Mouse (Mus musculus): ENCODE data around the gene Nfrkb. TPM values are rescaled to one million over a fixed set of nuclear protein-coding genes. Genes with fewer than 3 reads are reported as not detected.
A peak's percentile ranks its signal among the peaks of the same experiment; 100 is the strongest.

The Nfrkb gene
- 28.2 and 29.1 TPM in 2 replicates for polyA plus RNA-seq (2016; fragmentation: Nextera tagmentation; extraction: Ambion mirVana)

- Histone ChIP-seq H3K36me3 (peaks cover 8% of the 10 kb centered on the region), H3K9ac (peak within 1 kb of the TSS; percentile 73), H3K27ac (peak within 1 kb of the TSS; percentile 46), H3K4me3 (peak within 1 kb of the TSS; percentile 70), H3K9me3 (replicated peaks) (no peaks in the 10 kb centered on the region), H3K4me1 (peaks cover 15% of the 10 kb centered on the region), H3K27me3 (no peaks in the 10 kb centered on the region), H3K4me2 (replicated peaks) (peak within 1 kb of the TSS; percentile 69)
- ATAC-seq (ENCODE audit: low FRiP score): peak; percentile 98
- WGBS: 1% methylated on average over 45 of the region's 46 CpGs
These were observed at the start of gene Nfrkb for GRCm38 (mm10) chr9:31385947-31386354. Nfrkb (plus strand) TSS chr9:31386192.

- H3K27me3 ChIP-seq: no peaks in the 10 kb centered on the region
- H3K9me3 ChIP-seq (replicated peaks): no peaks in the 10 kb centered on the region
- ATAC-seq (ENCODE audit: low FRiP score): no peak
- H3K36me3 ChIP-seq: peaks cover 15% of the 10 kb centered on the region
- H3K4me3 ChIP-seq: no peak overlapping the region
- H3K4me1 ChIP-seq: peaks cover 3% of the 10 kb centered on the region; the same call in 1 of the 2 replicates
- no peak overlapping the region for H3K27ac ChIP-seq
- no peak overlapping the region for H3K4me2 ChIP-seq (replicated peaks)
- no peak overlapping the region for H3K9ac ChIP-seq
- WGBS: 65% methylated on average over 11 of the region's 11 CpGs
These were observed 41.6 kb upstream of the Nfrkb start for GRCm38 (mm10) chr9:31344289-31344831.

GRCm38 (mm10) chr9:31346575-31347080 is 39.4 kb upstream of the Nfrkb start:
- 81% methylated on average over 15 of the region's 15 CpGs for WGBS
- Histone ChIP-seq H3K36me3 (peaks cover 23% of the 10 kb centered on the region; the same call in 1 of the 2 replicates), H3K4me3 (no peak overlapping the region), H3K27me3 (no peaks in the 10 kb centered on the region), H3K9ac (no peak overlapping the region), H3K9me3 (replicated peaks) (no peaks in the 10 kb centered on the region), H3K4me1 (peaks cover 3% of the 10 kb centered on the region; the same call in 1 of the 2 replicates), H3K4me2 (replicated peaks) (no peak overlapping the region), H3K27ac (no peak overlapping the region)
- ATAC-seq (ENCODE audit: low FRiP score): no peak

- Histone ChIP-seq H3K4me1 (peaks cover 3% of the 10 kb centered on the region; the same call in 1 of the 2 replicates), H3K9ac (no peak overlapping the region), H3K9me3 (replicated peaks) (no peaks in the 10 kb centered on the region), H3K27ac (no peak overlapping the region), H3K4me3 (no peak overlapping the region), H3K36me3 (peaks cover 32% of the 10 kb centered on the region), H3K27me3 (no peaks in the 10 kb centered on the region), H3K4me2 (replicated peaks) (no peak overlapping the region)
- WGBS: 81% methylated on average over 4 of the region's 4 CpGs
- ATAC-seq (ENCODE audit: low FRiP score): no peak
These were observed 37.5 kb upstream of the Nfrkb start for GRCm38 (mm10) chr9:31348458-31348857.

GRCm38 (mm10) chr9:31348915-31349314 is 37.1 kb upstream of the Nfrkb start:
- peak; percentile 83 for ATAC-seq (ENCODE audit: low FRiP score)
- 72% methylated on average over 11 of the region's 11 CpGs for WGBS
- no peak overlapping the region for H3K27ac ChIP-seq

GRCm38 (mm10) chr9:31352716-31353115 is 33.3 kb upstream of the Nfrkb start:
- Histone ChIP-seq H3K36me3 (peaks cover 52% of the 10 kb centered on the region), H3K4me2 (replicated peaks) (no peak overlapping the region), H3K27ac (no peak overlapping the region), H3K9ac (no peak overlapping the region), H3K4me1 (no peaks in the 10 kb centered on the region), H3K4me3 (no peak overlapping the region), H3K27me3 (no peaks in the 10 kb centered on the region), H3K9me3 (replicated peaks) (no peaks in the 10 kb centered on the region)
- no peak for ATAC-seq (ENCODE audit: low FRiP score)
- 78% methylated on average over 2 of the region's 2 CpGs for WGBS

More at GRCm38 (mm10) chr9:31348915-31349314, 37.1 kb upstream of the Nfrkb start:
- no peak overlapping the region for H3K9ac ChIP-seq
- H3K9me3 ChIP-seq (replicated peaks): no peaks in the 10 kb centered on the region
- H3K27me3 ChIP-seq: no peaks in the 10 kb centered on the region
- no peak overlapping the region for H3K4me3 ChIP-seq
- H3K4me2 ChIP-seq (replicated peaks): no peak overlapping the region
- peaks cover 3% of the 10 kb centered on the region; the same call in 1 of the 2 replicates for H3K4me1 ChIP-seq
- peaks cover 36% of the 10 kb centered on the region for H3K36me3 ChIP-seq

- Histone ChIP-seq H3K27ac (no peak overlapping the region), H3K9ac (no peak overlapping the region), H3K4me3 (no peak overlapping the region), H3K4me2 (replicated peaks) (no peak overlapping the region), H3K9me3 (replicated peaks) (no peaks in the 10 kb centered on the region), H3K4me1 (no peaks in the 10 kb centered on the region), H3K27me3 (no peaks in the 10 kb centered on the region), H3K36me3 (peaks cover 60% of the 10 kb centered on the region)
- 88% methylated on average over 10 of the region's 10 CpGs for WGBS
- ATAC-seq (ENCODE audit: low FRiP score): no peak
These were observed 32.5 kb upstream of the Nfrkb start for GRCm38 (mm10) chr9:31353518-31353917.

- Histone ChIP-seq H3K27ac (no peak overlapping the region), H3K27me3 (no peaks in the 10 kb centered on the region), H3K4me3 (no peak overlapping the region), H3K36me3 (peaks cover 64% of the 10 kb centered on the region), H3K4me2 (replicated peaks) (no peak overlapping the region), H3K9me3 (replicated peaks) (no peaks in the 10 kb centered on the region), H3K9ac (no peak overlapping the region), H3K4me1 (no peaks in the 10 kb centered on the region)
- no peak for ATAC-seq (ENCODE audit: low FRiP score)
- WGBS: 91% methylated on average over 7 of the region's 7 CpGs
These were observed 31.9 kb upstream of the Nfrkb start for GRCm38 (mm10) chr9:31354051-31354450.

GRCm38 (mm10) chr9:31363698-31364609 is 22.0 kb upstream of the Nfrkb start:
- Histone ChIP-seq H3K27me3 (no peaks in the 10 kb centered on the region), H3K4me3 (no peak overlapping the region), H3K4me1 (no peaks in the 10 kb centered on the region), H3K4me2 (replicated peaks) (no peak overlapping the region), H3K27ac (no peak overlapping the region), H3K36me3 (peaks cover 46% of the 10 kb centered on the region), H3K9ac (no peak overlapping the region), H3K9me3 (replicated peaks) (no peaks in the 10 kb centered on the region)
- no peak for ATAC-seq (ENCODE audit: low FRiP score)
- 92% methylated on average over 9 of the region's 9 CpGs for WGBS

- Histone ChIP-seq H3K9me3 (replicated peaks) (no peaks in the 10 kb centered on the region), H3K9ac (no peak overlapping the region), H3K27ac (no peak overlapping the region), H3K4me1 (no peaks in the 10 kb centered on the region), H3K4me3 (no peak overlapping the region), H3K4me2 (replicated peaks) (no peak overlapping the region), H3K27me3 (no peaks in the 10 kb centered on the region), H3K36me3 (peaks cover 38% of the 10 kb centered on the region)
- WGBS: 83% methylated on average over 8 of the region's 8 CpGs
- ATAC-seq (ENCODE audit: low FRiP score): no peak
These were observed 20.9 kb upstream of the Nfrkb start for GRCm38 (mm10) chr9:31365086-31365485.

- ATAC-seq (ENCODE audit: low FRiP score): no peak
- H3K9ac ChIP-seq: no peak overlapping the region
- no peak overlapping the region for H3K4me2 ChIP-seq (replicated peaks)
- H3K27me3 ChIP-seq: no peaks in the 10 kb centered on the region
- H3K4me1 ChIP-seq: no peaks in the 10 kb centered on the region
- H3K27ac ChIP-seq: no peak overlapping the region
- peaks cover 27% of the 10 kb centered on the region for H3K36me3 ChIP-seq
- H3K9me3 ChIP-seq (replicated peaks): 0 out of 2 replicates have a peak, but pooled peaks cover 3% of the 10 kb centered on the region
- no peak overlapping the region for H3K4me3 ChIP-seq
- WGBS: 96% methylated on average over 3 of the region's 3 CpGs
These were observed 14.3 kb upstream of the Nfrkb start for GRCm38 (mm10) chr9:31371740-31372139.

GRCm38 (mm10) chr9:31376661-31377060 is 9.3 kb upstream of the Nfrkb start:
- Histone ChIP-seq H3K27ac (no peak overlapping the region), H3K4me3 (no peak overlapping the region), H3K4me2 (replicated peaks) (no peak overlapping the region), H3K9me3 (replicated peaks) (0 out of 2 replicates have a peak, but pooled peaks cover 3% of the 10 kb centered on the region), H3K4me1 (no peaks in the 10 kb centered on the region), H3K36me3 (peaks cover 26% of the 10 kb centered on the region), H3K27me3 (no peaks in the 10 kb centered on the region), H3K9ac (no peak overlapping the region)
- no peak for ATAC-seq (ENCODE audit: low FRiP score)

Data from hindbrain, embryonic 12.5 days (tissue).